Mouse (Mus musculus) cerebellum, adult 11 months (tissue): ENCODE measurements around the gene Ch25h.
A peak's percentile ranks its signal among the peaks of the same experiment; 100 is the strongest.

Experiments
- DNase-seq: peaks from one replicate; pipeline ENCODE4 v3.0.0; 2022

Ch25h gene

DNA sequence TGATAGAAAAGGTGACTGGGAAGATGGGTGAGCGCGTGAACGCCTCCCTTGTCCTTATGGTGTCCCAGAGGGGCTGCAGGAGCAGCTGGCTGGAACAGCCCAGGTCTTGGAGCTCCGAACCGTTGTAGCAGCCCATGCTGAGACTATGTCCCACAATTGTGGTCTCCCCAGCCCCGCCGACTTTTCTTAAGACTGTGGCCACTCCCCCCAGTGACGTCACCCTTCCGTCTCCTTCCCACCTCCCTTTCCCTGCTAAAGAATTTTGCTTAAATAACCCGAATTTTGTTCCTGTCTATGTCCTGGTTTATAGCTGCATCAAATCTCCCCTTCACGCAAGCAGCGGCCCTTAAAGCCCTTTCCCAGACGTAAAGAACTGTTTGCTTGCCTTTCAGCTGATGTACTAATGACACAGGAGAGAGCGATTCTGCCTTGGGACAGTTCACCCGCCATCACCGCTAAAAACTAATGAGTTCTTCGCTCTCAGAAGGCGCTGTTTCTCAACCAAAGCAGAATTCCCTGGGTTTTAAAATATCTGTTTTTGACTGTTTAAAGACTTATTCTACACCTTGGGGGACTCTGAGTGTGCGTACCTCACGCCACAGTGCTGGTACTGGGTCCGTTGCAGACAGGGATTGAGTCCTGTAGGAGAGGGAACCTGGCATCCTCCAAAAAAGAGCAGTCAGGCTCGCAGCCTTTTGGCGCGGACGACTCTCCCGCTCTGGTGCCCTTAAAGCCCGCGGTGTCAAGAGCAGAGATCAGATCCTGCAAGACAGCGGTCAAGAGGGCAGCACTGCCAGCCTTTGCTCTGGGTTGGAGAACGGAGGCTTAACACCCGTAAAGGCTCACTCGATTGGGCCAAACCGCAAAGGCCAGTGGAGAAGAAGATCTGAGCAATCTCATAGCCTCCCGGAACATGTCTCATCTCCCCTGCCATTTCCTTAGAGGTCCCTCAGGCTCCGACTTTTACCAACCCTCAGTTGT is at the start of gene Ch25h:
Ch25h (minus strand) TSS at position 174 of the 981 bp plus-strand sequence.
- no peak for DNase-seq

GRCm38 (mm10) chr19:34524646-34525045 is 49.7 kb upstream of the Ch25h start:
- no peak for DNase-seq

- no peak for DNase-seq
Measured at GRCm38 (mm10) chr19:34523106-34523725, 48.3 kb upstream of the Ch25h start.

GRCm38 (mm10) chr19:34521978-34522377 is 47.0 kb upstream of the Ch25h start:
- no peak for DNase-seq

DNA sequence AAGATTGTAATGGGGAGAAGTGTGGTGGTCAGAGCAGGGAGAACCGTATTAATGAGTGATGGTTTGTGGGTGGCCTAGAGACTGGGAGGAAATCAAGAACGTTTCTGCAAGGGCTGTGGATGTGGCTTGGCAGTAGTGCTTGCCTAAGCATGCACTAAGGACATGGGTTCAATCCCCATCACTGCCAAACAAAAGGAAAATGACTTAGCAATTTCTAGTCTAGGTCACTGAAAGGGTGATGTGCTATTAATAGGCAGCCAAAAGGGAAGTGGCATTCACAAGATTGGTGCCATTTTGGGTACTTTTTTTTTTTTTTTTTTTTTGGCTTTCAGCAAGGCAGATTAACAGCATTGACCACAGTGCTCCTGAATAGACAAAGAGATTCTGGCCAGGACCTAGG is 46.4 kb upstream of the Ch25h start:
- no peak for DNase-seq

DNA sequence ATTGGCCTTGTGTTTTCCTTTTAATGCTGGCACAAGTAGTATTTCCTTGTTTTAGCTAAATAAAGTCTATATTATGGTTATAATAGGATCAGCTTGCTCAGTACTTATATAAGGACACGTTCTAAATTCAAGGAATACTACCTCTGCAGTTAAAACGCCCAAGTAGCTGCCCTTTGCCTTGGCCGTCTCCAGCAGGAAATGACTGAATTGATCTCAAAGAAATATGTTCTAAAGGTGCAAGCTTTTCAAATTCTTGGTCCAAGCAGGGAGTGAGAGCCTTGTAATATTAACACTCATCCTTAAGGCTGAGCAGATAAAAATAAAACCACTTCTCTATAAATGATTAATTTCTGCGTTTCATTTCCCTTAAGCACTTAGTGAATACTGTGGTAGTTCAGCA is 45.1 kb upstream of the Ch25h start:
- no peak for DNase-seq

DNA sequence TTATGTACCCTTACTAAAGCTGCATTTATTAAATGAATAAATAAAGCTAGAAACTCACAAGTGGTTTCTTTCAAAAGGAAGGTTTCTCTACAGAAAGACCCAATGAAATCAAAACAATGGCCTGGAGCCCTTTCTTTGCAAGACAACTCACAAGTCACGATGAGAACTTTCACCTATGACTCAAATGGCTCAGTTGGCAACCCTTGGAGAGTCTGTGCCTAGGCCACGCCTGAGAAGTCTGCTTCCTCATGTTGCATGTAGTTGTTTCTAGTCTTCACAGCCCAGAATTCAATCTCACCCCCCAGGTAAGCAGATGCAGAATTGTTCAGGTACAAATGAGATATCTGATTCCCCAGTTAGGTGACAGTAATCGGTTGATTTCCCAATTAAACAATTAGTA is 44.7 kb upstream of the Ch25h start:
- DNase-seq: no peak

GRCm38 (mm10) chr19:34518786-34519185 is 43.8 kb upstream of the Ch25h start:
- no peak for DNase-seq

DNA sequence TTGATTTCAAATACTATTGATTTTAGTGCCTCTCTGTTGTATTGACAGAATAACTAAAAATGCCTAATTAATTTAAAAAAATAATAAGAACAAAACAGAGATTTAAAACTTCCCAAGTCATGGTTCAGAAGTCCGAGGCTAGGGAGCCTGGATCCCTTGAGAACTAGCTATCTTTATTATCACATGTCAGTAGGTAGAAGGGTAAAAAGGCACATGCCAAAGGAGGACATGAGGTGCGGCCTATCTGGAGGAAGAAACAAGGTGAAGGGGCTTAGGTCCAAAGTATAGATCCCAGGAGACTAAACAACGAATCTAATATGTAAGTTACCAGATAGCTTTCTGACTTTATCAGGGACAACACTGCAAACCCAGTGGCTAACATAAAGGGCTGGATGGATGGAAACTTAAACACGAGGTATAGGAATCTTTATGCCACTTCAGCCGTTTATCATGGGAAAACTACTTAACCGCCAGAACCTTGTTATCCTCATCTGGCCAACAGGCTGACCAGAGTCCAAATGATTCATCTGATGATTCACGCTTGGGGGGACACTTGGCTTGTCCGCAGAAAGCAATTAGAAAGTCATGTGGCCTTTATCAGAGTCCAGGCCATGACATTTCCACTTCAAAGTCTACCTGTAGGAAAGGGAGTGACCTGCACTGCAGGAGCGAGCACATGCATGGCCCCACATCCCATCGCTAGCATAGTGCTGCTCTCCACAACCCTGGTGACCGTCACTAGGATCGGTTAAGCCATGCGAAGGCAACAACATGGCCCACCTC is 43.0 kb upstream of the Ch25h start:
- no peak for DNase-seq

GRCm38 (mm10) chr19:34517197-34517596 is 42.2 kb upstream of the Ch25h start:
- no peak for DNase-seq

GRCm38 (mm10) chr19:34516346-34516745 is 41.4 kb upstream of the Ch25h start:
- DNase-seq: no peak

DNA sequence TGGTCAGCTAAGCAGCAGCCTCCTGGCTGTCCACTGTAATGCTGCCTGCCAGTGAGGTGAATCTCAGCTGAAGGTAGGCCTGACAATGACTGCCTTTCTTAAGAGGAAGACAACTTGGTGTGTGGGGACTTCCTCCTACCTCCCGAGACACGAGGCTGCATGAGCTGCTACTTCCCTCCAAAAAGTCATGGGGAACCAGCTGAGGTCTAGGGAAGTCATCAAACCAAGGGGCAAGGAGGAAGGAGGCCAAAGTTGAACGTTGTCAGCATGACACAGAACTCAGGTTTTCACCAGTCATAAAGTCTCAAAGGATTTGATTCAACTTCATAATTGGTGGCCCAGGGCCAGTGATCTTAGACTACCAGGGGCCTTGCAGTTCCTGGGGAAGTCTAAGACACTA is 40.7 kb upstream of the Ch25h start:
- no peak for DNase-seq

GRCm38 (mm10) chr19:34511528-34511927 is 36.6 kb upstream of the Ch25h start:
- DNase-seq: no peak

DNA sequence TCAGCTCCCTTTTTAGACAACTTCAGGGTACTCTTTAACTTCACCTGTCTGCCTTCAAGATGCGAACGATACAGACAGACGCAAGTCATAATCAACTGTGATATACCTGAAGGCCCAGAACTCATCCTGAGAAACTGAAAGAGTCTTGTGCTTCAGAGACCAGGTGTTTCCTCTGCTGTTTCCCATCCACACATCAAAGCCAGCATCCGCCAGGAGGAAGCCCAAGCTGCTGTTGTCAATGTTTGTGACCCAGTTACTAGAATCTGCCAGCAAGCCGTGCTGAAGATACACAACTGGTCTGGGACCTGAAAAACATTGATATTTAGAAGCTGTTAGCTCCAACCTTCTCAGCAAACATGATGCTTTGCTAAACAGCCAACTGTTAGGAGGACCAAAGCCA is 35.8 kb upstream of the Ch25h start:
- DNase-seq: no peak

DNA sequence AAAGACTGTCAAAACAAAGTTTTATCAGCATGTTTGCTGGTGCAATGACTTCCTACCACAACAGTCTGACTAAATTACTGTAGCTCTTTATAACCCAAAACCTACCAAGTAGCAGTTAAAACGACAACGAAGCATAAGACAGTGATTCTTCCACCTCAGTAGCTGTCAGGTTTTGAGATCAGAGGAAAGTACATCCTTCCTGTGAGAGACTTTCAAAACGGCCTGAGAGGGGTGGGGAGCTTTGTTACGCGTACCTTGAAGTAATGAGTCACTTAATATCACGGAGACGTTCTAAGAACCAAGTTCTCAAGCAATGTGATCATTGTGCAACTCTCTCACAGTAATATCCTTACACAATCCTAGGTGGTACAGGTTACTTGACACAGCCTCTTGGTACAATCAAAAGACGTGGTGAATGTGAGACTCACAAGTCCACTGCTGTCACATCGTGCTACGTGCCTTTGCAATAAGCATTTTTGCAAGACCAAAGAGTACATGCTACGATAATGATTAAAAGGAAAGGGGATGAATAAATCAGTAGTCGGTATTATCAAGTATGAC is 30.3 kb upstream of the Ch25h start:
- no peak for DNase-seq

DNA sequence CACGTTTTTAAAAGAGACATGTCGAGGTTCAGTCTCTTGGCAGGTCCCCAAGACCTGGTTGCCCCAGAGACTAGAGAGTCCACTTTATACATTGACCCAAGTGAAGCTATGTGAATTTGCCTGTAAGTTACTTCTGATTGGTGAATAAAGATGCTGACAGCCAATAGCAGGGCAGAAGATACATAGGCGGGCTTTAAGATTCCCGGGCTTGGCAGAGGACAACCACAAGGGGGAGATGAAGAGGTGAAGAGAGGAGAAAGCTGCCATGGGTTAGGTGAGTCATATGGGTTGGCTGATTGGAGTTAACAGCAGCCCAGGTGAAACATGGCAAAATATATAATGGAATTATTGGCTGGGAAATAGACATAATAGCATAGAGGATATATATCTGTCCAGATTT is 25.8 kb upstream of the Ch25h start:
- peak; percentile 21 for DNase-seq

GRCm38 (mm10) chr19:34496353-34496752 is 21.4 kb upstream of the Ch25h start:
- DNase-seq: no peak

DNA sequence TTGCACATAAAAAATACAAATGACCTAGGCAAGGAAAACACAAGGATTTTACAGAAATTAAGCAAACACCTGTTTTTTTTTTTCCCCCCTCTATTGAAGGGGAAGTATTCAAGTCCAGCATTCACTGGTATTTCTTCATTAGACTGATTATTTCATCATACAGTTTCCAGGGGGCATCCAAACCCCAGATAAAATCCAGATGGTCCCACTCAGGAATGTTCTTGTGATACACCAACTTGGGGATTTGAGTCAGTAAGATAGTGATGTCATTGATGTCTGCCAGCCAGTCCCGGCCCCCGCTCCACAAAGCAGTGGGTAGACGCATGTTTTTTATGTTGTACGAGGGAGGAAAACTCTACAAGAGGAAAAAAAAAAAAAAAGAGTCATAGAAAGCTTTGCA is 18.9 kb upstream of the Ch25h start:
- DNase-seq: no peak

- no peak for DNase-seq
Measured at GRCm38 (mm10) chr19:34483547-34483946, 8.6 kb upstream of the Ch25h start.

- no peak for DNase-seq
Measured at GRCm38 (mm10) chr19:34474228-34474990, 555 bp downstream of the Ch25h start.

DNA sequence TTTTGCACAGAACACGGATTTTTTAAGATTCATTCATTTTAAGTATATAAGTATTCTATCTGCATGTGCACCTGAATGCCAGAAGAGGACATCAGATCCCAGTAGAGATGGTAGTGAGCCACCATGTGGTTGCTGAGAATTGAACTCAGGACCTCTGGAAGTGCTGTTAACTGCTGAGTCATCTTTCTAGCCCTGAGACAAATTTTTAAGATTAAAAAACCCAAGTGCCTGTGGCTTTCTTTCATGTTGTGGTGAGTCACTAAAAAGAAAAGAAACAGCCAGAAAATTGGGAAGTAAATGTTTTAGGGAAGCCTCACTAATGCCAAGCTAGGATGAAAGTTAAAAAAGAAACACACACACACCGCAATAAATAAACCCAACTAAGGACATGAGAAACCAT is 3.3 kb downstream of the Ch25h start:
- no peak for DNase-seq

- DNase-seq: no peak
Measured at GRCm38 (mm10) chr19:34468794-34469193, 6.2 kb downstream of the Ch25h start.
